Mouse (Mus musculus): ENCODE measurements at regions not wholly inside any gene's neighbourhood (a gene's known extent, or its start where the extent isn't known, plus 50 kb on each side); places are given as distances from the start of the nearest gene placed in this dataset.

DNA sequence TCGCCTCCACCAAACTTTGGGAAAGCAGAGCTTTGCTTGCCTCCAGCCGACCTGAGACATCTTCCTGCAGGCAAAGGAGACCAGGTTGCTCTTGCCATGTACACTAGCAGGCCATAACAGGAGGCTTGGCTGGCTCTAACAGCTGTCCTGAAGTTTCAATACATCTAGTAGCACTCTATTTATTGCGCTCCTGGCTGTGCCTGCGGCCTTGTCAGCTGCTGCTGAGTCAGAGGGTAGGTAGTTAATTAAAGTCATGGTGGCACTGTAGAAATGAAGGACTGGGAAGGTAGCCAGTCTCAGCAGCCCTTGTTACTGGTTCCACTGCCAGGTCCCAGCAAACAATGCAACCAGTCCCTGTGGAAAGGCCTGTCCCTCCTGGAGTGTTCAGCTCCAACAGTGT, 212.0 kb upstream of the Slco3a1 start:
- TF ChIP-seq MAFK (IDR thresholded peaks at IDR 0.05; ENCODE audit: insufficient read depth, low read depth, low read length) (no peak), CHD2 (IDR thresholded peaks at IDR 0.05; ENCODE audit: low read depth, low read length) (no peak), ZNF384 (IDR thresholded peaks at IDR 0.05; ENCODE audit: low read depth, low read length) (no peak), ZC3H11A (IDR thresholded peaks at IDR 0.05; ENCODE audit: borderline replicate concordance, low read depth, low read length) (no peak), HCFC1 (IDR thresholded peaks at IDR 0.05; ENCODE audit: borderline replicate concordance, insufficient read depth, low read length) (no peak)
